Mouse (Mus musculus): ENCODE measurements around the gene Prps1l3. TPM values are rescaled to one million over a fixed set of nuclear protein-coding genes. Genes with fewer than 3 reads are reported as not detected.
A peak's percentile ranks its signal among the peaks of the same experiment; 100 is the strongest.

The Prps1l3 gene
- total RNA-seq, 2 experiments from 2014 or later, result 10.6 to 16.3 TPM

DNA sequence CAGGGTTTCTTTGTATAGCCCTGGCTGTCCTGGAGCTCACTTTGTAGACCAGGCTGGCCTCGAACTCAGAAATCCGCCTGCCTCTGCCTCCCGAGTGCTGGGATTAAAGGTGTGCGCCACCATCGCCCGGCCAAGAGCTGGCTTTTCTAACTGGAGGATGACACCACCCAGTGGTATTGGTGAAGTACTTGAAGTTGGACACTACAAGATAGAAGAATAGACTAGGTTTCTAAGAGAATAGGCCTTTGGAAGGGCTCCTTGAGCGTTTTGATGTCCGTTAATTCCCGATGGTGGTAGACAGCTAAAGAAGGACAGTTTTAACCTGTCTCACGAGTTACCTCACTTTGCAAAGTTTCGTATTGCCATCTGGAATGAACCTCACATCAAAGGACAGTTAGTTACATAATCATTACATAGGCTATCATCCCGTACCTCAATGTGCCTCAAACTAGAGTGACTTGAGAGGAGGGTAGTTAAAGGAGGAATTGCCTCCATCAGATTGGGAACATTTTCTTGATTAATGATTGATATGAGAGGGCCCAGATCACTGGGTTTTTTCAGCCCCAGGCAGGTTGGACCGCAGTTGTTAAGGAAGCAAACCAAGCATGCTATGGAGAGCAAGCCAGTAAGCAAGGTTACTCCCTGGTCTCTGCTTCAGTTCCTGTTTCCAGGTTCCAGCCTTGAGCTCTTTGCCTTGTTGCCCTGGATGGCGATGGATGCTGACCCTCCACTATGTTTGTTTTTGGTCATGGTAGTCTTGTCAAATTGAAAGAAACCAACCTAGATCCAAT, 1.1 kb downstream of the Prps1l3 start:
- ATAC-seq (replicated peaks; ENCODE audit: low FRiP score, poor library complexity, severe bottlenecking), result peak; percentile 65

DNA sequence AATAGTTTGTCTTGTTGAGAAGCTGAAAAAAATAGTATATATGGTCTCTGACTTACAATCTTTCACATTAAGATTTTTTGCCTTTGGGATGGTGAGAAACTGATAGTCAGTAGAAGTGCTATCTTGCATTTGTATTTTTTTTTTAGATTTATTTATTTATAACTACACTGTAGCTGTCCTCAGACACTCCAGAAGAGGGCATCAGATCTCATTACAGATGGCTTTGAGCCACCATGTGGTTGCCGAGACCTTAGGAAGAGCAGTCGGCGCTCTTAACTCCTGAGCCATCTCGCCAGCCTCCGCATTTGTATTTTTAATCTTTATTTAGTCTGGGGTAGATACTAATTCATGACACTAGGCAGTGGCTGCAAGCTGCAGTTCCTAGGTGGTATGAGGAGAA, 3.2 kb downstream of the Prps1l3 start:
- ATAC-seq (replicated peaks; ENCODE audit: low FRiP score, poor library complexity, severe bottlenecking), result no peak

DNA sequence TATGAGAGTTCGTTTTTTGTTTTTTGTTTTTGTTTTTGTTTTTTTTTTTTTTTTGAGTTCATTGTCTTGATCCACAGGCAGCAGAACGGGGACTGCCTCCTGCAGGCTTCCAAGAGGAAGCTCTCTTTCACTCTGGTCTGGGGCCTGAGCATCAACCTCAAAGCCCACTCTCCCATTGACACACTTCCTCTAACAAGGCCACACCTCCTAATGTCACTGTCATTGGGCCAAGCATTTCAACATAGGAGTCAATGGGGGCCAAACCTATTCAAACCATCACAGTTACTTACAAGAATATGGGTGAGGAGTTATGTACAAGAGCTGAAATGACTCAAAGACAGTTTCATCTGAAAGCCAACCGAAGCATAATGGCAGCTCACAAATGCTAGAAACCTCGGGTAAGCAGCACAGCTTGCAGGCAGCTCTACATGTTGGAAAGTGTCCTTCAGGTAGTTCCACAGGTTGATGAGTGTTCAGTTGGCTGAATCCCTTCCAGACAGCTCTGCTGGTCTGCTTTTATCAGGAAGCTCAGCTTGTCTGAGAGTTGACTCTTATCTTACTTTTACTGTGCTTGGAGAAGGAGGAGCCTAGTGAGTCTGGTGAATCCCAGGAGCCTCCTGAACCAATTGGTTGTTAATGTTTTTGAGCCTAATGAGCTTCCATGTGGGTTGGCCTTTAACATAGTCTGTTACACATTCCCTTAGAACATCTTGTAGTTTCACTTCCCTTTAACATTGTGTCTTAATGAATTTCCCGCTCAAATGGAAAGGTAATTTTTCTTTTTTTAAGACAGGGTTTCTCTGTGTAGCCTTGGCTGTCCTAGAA, 13.7 kb downstream of the Prps1l3 start:
- ATAC-seq (replicated peaks; ENCODE audit: low FRiP score, poor library complexity, severe bottlenecking), result no peak

DNA sequence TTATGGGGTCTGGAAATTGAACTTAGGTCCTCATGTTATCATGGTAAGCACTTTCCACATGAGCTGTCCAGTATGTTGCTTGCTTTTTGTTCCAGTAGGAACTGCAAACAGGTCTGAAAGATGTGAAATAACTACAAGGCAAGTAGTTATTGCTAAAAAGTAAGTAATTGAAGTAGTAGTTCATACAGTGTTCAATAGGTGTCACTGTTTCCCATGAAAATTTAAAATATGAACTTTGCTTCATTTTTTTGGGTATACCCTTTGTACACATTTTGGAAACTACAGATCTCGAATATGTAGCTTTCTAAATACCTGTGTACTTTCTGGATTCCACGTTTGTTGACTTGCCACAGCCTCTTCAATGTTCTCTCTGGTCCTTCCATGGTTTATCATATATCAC, 28.4 kb downstream of the Prps1l3 start:
- ATAC-seq (replicated peaks; ENCODE audit: low FRiP score, poor library complexity, severe bottlenecking), result no peak

DNA sequence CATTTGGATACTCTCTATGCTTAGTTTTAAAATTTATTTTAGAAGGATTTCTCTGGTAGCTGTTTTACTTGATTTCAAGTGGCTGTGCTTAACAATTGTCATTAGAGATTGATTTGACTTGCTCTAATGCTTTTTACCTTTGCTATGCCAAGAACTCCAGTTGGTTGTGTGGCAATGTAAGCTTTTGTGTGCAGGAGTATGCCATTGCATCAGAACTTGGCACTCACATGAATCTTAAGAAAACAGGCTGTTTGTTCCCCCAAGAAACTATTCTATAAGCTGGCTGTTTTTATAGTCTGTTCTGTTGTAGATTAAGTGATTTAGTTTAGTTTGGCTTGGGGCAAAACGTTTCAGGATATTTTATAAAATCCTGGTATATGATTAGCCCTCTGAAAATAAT, 45.2 kb downstream of the Prps1l3 start:
- no peak for ATAC-seq (replicated peaks; ENCODE audit: low FRiP score, poor library complexity, severe bottlenecking)

DNA sequence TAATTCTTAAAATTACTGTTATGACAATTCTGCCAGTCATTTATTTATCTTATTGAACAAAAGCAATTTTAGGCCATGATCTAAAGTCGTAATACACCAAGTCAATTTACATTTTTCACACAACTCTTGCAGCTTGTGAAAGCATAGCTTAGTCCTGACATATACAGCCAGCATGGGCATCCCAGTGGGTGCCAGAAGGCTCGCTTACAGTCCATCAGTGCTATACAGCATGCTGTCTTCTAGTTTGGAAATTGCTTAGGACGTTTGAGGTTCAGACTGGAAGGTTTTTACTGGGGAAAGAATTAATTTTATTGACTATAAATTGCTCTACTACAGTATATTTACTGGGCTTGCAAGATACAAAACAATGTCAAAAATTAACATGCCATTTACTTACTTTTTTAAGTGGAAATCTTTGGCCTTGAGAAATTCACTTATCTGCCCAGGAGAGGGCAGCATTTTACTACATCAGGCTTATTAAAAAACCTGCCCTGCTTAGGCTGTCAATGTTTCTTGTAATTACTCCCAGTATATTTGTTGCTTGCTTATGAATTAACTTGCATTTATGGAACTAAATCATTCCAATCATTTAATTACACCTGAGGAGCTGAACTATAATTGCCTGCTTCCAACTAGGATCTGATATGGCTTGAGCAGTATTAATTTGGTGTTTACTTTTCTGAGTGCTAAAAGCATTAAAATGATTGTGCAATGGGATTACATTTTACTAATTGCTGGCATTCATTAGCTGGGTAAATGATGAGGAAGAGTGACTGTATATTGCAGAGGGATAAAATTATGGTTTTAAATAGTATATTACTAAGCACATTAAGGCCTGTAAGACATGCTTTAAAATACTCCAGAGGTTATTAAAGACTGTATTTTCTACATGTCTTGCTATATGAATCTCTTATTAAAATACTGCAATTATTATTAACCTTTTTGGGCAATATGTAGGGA, 51.2 kb downstream of the Prps1l3 start:
- ATAC-seq (replicated peaks; ENCODE audit: low FRiP score, poor library complexity, severe bottlenecking), result no peak

GRCm38 (mm10) chr12:57285303-57286059, 55.3 kb downstream of the Prps1l3 start:
- ATAC-seq (replicated peaks; ENCODE audit: low FRiP score, poor library complexity, severe bottlenecking), result no peak

Other genes starting within 250 kb of the Prps1l3 start
- 33.4 and 40.5 TPM in 2 replicates for gene Slc25a21, start 32.9 kb upstream of the Prps1l3 start, total RNA-seq (2015; ENCODE audit: low replicate concordance)
- 33.8 and 48.9 TPM in 2 replicates for gene Slc25a21, start 32.9 kb upstream of the Prps1l3 start, total RNA-seq (2017; ENCODE audit: low replicate concordance)
- 0.63 TPM in 1 of 2 replicates, not detected in the other for gene Mipol1, start within 50 bp of the Prps1l3 start, total RNA-seq (2015; ENCODE audit: low replicate concordance)
- 0.60 and 0.98 TPM in 2 replicates for gene Mipol1, start within 50 bp of the Prps1l3 start, total RNA-seq (2017; ENCODE audit: low replicate concordance)

All from erythroblast, adult 5-6 weeks (primary cell).